1 mouse cellular context compared by ENCODE assay signal in the genomic region with DNA sequence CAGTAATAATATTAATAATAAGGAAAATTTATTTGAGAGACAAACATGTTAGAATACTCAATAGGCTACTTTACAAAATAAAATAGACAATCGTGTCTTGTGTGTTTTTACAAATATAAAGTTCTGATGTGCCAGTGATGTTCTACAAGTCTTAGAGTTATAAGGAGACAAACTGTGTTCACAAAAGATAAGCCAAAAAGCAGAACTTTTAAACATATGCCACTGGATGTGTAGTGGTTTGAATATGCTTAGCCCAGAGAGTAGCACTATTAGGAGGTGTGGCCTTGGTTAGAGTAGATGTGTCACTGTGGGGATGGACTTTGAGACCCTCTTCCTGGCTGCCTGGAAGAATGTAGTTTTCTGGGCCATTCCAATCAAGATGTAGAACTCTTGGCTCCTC.
TF ChIP-seq lines count a peak whose summit lies in the region.

No protein-coding gene starts in this region.

TF ChIP-seq in MEL, 35 proteins besides CTCF, POLR2A, EP300 and RAD21 (continued from another document):
- no peak for TF ChIP-seq MXI1 (IDR thresholded peaks at IDR 0.05; ENCODE audit: low read depth, low read length)
- TF ChIP-seq JUND (IDR thresholded peaks at IDR 0.05; ENCODE audit: low read depth, low read length) = no peak
- no peak for TF ChIP-seq ZC3H11A (IDR thresholded peaks at IDR 0.05; ENCODE audit: low read depth, low read length)
- TF ChIP-seq GATA1 (IDR thresholded peaks at IDR 0.05; ENCODE audit: low read depth, low read length) = peak; percentile 85
- no peak for TF ChIP-seq GABPA (IDR thresholded peaks at IDR 0.05; ENCODE audit: low read depth, low read length)
- no peak for TF ChIP-seq E2F4 (IDR thresholded peaks at IDR 0.05; ENCODE audit: borderline replicate concordance, low read depth, low read length)
- no peak for TF ChIP-seq UBTF (IDR thresholded peaks at IDR 0.05; ENCODE audit: borderline replicate concordance, insufficient read depth, low read depth, low read length)
- TF ChIP-seq ZKSCAN1 (IDR thresholded peaks at IDR 0.05; ENCODE audit: low read depth, low read length) = no peak
- TF ChIP-seq TAL1 (IDR thresholded peaks at IDR 0.05; ENCODE audit: low read length) = peak; percentile 73
- TF ChIP-seq TCF12 (IDR thresholded peaks at IDR 0.05; ENCODE audit: low read depth, low read length) = peak; percentile 74; the same call in 1 of the 2 replicates
- no peak for TF ChIP-seq ELF1 (IDR thresholded peaks at IDR 0.05; ENCODE audit: low read depth, low read length)
- TF ChIP-seq TBP (IDR thresholded peaks at IDR 0.05; ENCODE audit: low read depth, low read length) = no peak
- TF ChIP-seq MEF2A (IDR thresholded peaks at IDR 0.05; ENCODE audit: extremely low read depth, insufficient replicate concordance, low read depth, low read length, poor library complexity, severe bottlenecking) = no peak
- no peak for TF ChIP-seq CHD2 (IDR thresholded peaks at IDR 0.05; ENCODE audit: low read length)
- TF ChIP-seq SIN3A (IDR thresholded peaks at IDR 0.05; ENCODE audit: low read length) = no peak
- TF ChIP-seq MYC (IDR thresholded peaks at IDR 0.05; ENCODE audit: low read depth, low read length) = peak; percentile 50; the same call in 1 of the 2 replicates
- TF ChIP-seq ZNF384 (IDR thresholded peaks at IDR 0.05; ENCODE audit: low read depth, low read length) = no peak
- TF ChIP-seq RCOR1 (IDR thresholded peaks at IDR 0.05; ENCODE audit: low read depth, low read length) = no peak
- TF ChIP-seq POLR2AphosphoS2 (IDR thresholded peaks at IDR 0.05; ENCODE audit: low read length) = no peak
- no peak for TF ChIP-seq MAFK (IDR thresholded peaks at IDR 0.05; ENCODE audit: borderline replicate concordance, low read depth, low read length)
